Mouse (Mus musculus): Measurements from ENCODE around the gene Tubgcp2. TPM values are rescaled to one million over a fixed set of nuclear protein-coding genes. Genes with fewer than 3 reads are reported as not detected.

Gene Tubgcp2
- 10 to 100 TPM; 16.8 to 19.2 TPM for total RNA-seq (2021)
- long read RNA-seq, experiment 1, transcript Tubgcp2-207 (18 exons, 3,060 nt): major isoform, 6 of 14 reads
- long read RNA-seq, experiment 1, partial matches to known transcripts: 3 of 14 reads
- long read RNA-seq, experiment 1, other reads (novel, unspliced or antisense): 4 of 14 reads
- long read RNA-seq, experiment 2, transcript Tubgcp2-207 (18 exons, 3,060 nt): major isoform, 13 of 24 reads
- long read RNA-seq, experiment 2, partial matches to known transcripts: 6 of 24 reads
- long read RNA-seq, experiment 2, other reads (novel, unspliced or antisense): 2 of 24 reads

DNA sequence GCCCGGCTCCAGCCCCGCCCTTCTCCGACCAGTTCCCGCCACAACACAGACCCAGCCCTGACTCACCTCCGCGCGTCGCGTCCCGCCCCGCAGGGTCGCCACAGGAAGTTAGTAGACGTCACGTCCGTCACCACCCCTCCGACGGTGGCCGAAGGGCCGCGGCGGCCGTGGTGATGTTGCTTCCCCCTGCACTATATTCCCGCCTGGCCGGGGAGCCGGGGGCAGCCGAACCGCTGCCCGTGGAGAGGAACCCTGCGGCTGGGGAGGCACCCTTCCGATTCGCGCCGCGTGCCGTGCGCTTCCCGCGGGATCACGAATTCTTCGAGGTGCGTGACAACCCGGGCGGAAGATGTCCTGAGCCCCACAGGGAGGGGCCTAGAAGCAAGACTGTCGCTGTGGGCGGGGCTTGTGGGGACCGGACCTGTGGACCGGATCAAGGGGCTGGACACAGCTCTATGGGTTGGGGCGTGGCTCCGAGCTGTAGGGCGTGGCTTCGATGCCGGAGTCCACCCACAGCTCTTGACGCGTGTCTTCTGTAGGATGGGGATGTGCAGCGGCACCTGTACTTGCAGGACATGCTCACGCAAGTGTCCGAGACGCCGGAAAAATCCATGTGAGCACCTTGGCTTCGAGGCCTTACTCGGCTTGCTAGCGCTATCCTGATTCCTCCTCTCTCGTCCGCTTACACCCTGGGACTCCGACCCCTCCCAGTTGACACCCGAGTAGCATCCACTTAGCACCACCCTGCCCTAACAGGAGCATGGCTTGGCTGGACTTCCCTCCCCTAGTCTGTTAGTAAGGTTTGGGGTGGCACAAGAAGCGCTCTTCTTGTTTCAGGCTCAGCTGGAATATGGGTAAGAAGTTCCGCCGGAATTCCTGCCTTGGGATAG lies at the start of gene Tubgcp2, which contains the start of gene Zfp511:
TSS of gene Tubgcp2 (minus strand) at position 389 of the 890 bp plus-strand sequence.
TSS of gene Zfp511 (plus strand) at position 111 of the 890 bp plus-strand sequence.
- peak; percentile 95 for DNase-seq
- intact Hi-C loops (cut with DNase I): no loop called here

DNA sequence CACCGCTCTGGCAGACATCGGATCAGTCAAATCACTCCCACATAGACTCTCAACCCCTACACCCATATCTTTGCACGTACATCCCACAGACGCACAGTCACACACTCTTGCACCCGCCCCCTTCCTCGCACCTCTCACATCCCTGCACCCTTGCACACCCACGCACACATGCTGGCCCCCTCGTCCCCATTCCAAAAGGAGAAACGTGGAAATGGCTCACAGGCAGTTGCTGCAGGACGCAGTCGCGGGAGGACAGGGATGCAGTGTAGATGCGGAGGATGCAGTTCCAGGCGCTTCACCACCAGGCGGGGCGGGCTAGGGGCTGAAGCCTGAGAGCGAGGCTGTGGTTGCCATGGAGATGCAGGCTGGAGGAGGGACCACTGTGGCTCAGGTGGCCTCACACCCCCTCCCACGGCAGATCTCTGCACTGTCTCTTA lies 45.8 kb upstream of the Tubgcp2 start, which contains the start of gene Caly:
TSS of gene Caly (minus strand) at position 307 of the 437 bp plus-strand sequence.
- DNase-seq: no peak
- intact Hi-C loops (cut with DNase I): no loop called here

DNA sequence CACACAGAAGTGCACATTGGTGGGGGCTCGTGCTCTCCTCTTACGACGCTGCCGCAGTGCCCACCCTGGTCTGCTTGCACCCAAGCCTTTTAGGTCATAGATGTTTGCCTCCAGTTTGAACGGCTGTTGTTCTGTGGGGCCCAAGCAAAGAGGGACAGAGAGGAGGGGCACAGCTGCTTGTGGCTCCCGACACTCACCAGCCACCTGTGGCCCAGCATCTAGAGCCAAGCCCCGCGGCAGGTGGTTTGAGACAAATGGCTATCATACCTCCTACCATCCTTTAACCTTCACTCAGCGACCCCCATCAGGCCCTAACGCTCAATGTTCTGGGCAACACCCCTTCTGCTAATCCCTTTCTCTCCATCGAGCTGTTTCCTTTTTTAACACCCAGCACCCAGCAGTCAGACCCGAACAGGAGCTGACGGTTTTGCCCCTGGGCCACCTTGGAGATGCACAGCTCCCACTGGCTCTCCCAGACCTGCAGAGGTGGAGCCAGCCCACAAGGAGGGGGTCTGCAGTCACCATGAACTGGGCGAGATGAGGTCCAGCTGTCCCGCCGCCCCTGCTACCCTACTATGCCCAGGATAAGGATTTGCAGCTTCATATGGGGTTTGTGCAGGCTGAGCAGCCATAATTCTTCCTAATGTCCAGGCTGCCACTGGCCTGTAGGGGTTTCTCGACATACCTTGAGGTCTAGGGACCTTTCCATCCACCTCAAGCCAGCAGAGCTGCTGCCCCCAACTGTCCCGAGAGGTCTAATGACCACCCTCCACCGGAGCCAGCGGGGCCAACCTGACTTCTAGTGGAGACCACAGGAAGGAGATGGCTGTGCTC lies 45.2 kb upstream of the Tubgcp2 start:
- DNase-seq: no peak
- intact Hi-C loops (cut with DNase I): no loop called here

DNA sequence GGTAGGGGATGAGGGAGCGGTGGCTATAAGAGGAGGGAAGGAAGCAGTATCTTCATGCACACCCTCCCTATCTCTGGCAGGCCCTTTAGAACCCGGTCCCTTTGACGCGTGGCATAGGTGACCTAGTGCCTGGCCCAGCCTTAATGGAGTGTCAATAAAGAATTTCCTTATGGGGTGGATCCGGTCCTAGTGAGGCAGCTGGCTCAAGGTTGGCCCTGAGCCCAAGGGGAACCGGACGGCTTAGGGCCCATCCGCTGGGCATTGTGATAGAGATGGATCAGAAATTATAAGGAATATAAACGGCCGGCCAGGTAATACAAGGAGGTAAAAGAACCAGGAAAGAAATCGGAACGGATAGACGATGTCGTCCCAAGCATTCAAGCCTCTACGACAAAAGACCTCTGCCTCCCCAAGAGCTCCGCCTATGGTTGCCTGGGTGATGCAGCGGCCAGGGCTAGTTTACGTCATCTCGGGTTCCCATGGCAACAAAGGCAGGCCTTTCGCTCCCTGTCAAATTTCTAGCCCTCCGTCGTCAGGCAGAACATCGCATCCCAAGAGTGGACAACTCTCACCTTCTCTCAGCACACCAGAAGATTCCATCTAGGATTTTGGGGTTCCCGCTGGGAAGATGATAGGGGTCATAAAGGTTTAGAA lies 44.2 kb upstream of the Tubgcp2 start:
- intact Hi-C loops (cut with DNase I): no loop called here

DNA sequence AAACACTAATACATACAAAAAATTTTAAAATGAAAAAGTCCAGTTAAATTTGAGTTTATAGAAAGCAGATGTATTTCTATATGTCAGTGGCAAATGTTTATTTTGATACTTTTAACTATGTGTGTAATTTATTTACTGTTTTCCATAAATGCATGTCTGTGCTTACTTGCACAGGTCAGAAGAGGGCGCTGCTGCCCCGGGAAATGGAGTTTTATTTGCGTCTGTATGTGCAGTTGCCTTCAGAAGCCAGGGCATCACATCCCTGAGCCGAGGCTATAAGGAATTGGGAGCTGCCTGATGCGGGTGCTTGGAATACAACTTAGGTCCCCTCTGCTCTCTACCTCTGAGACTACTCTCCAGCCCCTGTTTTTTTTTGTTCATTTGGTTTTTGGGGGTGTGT lies 42.2 kb upstream of the Tubgcp2 start:
- DNase-seq: peak; percentile 45 to 55
- intact Hi-C loops (cut with DNase I): loop anchor here (1.0 kb wide), 1 partner anchor 63 kb away; no protein-coding TSS in a partner anchor

More for the DNA sequence above, 44.2 kb upstream of the Tubgcp2 start:
- no peak for DNase-seq

DNA sequence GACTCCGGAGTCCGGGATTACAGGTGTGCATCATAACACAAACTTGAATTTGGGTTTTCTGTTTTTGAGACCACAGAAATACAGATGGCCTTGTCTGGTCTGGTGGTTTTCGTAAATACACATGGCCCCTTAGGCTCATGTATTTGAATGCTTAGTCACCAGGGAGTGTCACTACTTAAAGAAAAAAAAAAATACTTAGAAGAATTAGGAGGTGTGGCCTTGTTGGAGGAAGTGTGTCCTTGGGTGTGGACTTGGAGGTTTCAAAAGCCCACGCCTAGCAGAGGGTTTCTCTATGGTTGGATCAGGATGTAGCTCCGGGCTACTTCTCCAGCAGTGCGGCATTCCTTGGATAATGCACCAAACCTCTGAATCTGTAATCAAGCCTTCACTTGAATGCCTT lies 41.2 kb upstream of the Tubgcp2 start:
- DNase-seq: no peak
- intact Hi-C loops (cut with DNase I): loop anchor here (1.0 kb wide), 1 partner anchor 64 kb away; no protein-coding TSS in a partner anchor

DNA sequence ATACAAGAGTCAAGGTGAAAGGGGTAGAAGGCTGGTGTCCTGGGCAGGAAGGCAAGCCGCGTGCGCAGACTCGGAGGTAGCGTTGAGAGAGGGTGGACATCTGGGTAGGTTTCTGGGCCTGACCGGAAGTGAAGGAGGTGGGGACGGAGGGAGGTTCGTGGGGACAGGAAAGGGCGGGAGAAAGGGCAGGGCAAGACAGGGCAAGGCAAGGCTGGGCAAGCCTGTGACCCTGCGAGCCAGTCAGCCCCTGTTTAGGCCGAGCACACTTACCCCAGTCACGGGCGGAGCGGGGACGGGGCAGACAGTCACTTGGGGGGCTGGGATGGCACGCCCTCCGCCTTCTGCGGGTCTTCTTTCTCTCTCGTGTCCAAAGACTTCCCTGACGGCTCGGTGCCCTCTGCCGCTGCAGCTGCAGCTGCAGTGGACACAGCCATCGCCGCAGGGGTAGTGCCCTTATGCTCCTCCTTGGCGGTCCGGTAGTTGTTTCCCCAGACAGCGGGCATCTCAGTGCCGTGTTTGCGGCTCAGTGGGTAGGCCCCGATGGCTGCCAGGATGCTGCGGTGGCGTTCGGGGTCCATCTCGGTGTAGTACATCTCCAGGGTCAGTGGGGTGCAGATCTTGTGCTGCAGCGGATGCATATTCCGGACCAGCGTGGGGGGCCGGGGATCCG lies 33.7 kb upstream of the Tubgcp2 start:
- intact Hi-C loops (cut with DNase I): no loop called here
- DNase-seq: no peak

DNA sequence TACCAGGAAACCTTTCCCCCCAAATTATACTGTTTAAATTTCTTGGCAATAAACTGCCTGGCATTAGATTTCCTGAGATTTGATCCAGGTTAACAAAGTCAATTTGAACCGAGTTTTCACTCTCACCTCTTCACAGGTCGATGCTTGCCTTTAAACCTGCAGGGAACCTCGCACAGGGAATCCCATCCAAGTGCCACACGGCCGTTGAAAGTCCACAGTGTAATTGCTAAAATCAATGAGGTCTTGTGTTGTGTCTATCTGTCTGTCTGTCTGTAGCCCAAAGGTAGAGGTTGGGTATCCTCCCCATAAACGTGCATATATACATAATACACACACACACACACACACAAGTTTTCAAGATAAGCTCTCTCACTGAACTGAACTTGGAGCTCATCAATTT lies 30.9 kb upstream of the Tubgcp2 start:
- no peak for DNase-seq
- intact Hi-C loops (cut with DNase I): no loop called here

DNA sequence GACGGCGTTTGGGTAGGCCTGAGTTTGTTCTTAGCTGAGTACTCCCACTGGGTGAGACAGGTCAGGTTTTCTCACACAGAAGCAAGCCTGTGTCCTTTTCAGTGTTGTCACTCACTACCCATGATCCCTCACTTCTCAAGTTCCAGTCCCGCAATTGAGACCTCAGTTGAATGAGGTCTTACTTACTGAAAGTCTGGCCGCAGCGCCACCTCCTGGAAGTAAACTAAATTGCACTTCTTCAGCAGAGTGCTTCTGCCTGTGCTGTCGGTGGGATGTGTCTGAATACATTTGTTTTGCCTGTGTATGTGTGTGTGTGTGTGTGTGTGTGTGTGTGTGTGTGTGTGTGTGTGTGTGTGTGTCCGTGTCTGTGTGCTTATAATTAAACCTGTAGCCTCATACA lies 26.6 kb upstream of the Tubgcp2 start:
- intact Hi-C loops (cut with DNase I): loop anchor here (2.0 to 5.0 kb wide), 2 partner anchors 71 to 92 kb away; partner anchors contain the start of gene Adam8
- peak; percentile 35 to 37 for DNase-seq

DNA sequence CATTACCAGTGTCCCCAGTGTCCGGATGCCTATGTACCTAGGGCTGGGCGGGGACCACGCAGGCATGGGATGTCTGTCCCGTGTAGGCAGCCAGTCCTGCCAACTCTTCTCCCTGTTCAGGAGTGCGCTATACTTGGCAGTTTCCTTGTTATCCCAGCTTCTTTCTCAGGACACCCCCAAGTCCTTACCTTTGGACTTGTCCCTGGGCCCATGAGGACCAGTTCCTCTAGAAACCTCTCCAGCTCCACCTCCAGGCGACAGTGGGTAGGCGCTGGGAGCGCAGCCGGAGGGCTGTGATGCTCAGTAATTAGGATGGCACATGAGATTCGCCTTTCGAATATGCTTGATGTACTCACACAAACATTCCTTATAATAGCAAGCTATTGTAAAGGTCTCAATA lies 25.8 kb upstream of the Tubgcp2 start:
- DNase-seq: no peak
- intact Hi-C loops (cut with DNase I): loop anchor here (2.0 to 5.0 kb wide), 2 partner anchors 70 to 92 kb away; partner anchors contain the start of gene Adam8

DNA sequence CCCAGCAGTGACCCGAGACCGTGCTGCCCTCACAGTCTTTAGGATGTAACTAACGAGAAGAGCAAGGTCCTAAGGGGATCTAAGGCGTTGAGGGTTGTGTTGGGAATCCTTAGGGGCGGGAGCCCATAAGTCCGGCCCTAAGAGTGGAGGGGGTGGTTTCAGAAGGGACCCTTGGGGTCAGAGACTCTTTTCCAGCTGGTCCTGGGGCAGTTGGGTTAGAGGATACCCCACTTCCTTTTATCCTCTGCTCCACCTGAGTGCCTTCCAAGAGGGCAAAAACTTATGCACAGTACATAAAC lies 25.3 kb upstream of the Tubgcp2 start:
- intact Hi-C loops (cut with DNase I): loop anchor here (2.0 to 5.0 kb wide), 2 partner anchors 69 to 91 kb away; partner anchors contain the start of gene Adam8
- no peak for DNase-seq

DNA sequence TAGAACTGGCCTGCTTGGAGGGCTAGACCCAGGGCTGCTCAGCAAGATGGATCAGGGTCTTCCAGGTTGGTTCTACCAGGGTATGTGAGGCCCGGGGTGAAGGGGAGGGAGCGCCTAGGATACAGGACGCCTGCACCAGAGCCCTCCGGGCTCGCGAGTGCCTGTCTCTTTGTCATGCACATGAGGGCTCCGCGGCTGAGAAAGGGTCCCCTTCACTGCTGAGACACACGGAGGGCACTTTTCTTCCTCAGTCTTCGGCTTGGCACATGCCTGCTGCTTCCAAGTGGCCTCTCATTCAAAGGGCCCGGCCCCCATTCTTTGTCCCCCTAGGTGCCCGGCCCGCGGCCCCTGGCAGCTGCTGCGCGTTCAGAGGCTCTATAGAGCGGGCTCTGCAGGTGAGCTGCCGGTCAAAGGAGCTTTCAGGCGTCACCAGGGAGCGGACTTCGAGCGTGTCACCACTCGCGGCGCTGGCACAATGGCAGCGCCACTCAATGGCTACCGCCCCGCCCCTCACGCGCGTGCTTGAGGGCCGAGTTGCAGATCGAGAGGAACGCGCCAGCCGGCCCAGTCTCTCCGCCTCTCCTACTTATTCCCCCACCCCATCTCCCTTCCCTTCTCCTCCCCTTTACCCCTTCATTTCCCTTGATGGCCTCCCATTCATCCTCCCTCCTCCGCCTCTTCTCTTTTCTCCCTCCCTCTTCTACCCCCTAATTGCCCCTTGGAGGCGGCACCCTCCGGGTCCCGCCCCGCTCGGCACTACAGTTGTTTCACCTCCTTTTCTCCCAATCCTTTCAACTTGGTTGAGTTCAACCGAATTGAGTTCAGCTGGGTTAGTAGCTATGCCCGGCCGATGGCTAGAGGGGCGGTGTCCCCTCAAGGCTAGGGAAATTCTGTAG lies 24.7 kb upstream of the Tubgcp2 start:
- intact Hi-C loops (cut with DNase I): loop anchor here (5.0 kb wide), 1 partner anchor 69 kb away; the partner anchor contains the start of gene Adam8
- no peak for DNase-seq

DNA sequence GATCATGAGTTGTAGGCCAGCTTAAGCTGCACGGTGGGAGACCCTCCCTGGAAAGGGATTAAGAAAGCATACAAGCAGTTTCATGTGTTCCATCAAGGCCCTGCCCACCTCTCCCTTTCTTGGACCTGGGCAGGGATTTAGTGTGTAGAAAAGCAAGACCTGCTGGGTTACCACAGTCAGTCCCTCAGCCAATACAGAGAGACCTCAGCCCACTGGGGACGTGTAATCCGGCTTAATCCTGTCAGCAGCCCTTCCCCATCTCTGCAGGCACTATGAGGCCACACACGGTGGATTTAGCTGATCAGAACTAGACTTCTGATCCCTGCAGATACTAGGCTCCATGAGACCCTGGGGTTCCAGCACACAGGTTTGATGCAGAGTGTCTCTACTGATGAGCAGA lies 23.1 kb upstream of the Tubgcp2 start:
- no peak for DNase-seq
- intact Hi-C loops (cut with DNase I): no loop called here

DNA sequence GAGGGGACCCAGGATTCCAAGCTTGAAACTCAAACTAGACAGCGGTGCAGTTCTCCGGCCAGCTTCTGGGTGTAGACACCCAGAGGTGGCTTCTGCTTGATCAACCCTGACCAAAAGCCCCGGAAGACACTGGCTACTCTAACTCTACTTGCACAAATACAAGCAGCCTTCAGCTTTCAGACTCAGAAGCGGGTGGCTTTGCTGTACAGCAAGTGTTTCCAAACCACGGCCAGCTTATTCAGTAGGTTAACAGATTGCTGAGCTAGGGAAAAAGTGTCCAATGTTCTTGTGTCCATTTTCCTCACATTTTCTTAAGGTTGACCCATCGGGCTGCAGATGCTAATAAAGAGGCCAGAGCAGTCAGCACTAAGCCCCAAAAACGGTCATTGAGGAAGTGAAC lies 22.1 kb upstream of the Tubgcp2 start:
- DNase-seq: no peak
- intact Hi-C loops (cut with DNase I): no loop called here

DNA sequence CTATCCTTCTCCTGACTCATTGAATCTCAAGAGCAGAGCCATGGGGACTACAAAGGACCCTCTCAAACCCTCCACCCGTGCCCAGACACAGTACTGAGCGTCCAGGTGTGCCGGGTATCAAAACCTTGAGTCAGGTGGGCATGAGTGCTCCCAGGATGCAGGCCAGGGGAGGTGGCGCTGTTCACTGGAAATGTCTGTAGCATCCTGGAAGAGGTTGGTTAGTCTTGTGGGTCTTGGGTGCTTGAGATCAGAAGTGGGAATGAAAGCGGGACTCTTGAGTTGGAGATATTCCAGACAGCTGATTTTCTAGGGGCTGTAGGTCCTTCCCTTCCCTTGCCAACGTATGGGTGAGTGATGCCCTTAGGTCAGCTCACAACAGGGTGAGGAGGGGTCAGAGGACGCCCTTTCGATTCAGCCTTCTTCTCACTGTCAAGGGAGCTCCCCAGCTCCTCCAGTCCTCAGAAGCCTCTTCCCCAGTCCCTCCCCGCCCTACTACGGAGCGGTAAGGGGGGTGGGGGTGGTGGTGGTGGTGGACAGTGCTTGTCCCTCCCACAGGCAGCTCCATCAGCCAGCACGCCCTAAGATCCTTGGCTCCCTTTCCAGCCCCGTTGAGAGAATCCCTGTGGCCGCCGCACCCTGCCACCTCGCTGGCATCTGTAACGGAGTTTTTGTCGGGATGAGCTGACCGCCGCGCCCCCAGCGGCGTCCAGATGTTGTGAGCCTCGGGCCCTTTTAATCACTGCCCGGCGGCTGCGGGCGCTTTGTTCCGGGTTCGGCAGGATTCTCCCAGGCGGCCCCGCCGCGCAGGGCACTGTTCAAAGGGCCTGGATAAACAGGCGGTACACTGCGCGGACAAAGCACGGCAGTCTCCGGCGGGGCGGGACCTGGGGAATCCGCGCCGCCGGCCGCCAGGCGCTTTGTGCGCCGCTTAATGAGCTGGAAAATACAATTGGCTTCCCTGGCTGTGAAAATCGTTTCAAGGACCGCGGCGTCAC lies 21.2 kb upstream of the Tubgcp2 start:
- DNase-seq: no peak
- intact Hi-C loops (cut with DNase I): no loop called here

DNA sequence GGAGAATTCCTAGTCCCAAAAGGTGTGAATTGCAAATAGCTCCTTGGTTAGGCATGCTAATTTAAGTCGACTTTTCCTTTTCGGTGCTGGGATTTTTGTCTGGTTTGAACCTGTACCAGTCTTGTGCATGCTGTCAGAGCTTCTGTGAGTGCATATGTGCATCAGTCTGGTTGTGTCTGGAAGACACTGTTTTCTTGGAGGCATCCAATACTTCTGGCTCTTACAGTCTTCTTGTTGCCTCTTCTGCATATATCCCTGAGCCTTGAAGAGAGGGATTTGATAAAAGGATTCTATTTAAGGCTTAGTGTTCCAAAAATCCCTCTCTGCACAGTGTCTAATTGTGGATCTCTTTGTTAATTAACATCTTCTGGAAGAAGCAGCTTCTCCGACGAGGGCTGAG lies 17.7 kb upstream of the Tubgcp2 start:
- no peak for DNase-seq
- intact Hi-C loops (cut with DNase I): no loop called here

DNA sequence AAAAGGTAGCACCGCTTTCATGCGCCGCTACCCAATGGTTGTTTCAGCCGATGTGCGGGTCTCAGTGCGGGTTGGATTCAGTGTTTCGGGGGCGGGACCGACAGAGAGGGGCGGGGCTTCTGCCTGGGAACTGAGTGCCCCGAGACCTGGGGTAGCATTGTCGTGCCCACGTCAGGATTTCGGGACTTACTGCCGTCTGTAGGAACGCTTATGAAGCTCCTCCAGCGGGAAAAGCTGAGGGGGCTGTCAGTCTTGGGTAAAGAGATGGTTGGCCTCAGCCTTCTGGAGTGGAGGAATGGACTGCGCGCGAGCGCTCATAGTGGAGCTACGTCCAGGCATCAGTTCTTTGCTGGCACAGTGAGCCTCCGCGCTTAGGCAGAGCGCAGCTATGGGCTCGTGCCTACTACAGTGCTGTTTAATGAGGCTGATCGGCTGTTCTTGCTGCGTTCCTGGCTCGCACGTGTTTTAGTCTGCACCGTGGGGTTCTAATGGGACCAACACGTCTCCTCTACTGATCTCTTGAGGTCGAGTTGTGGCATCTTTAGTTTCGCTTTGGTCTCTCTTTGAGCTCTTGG lies 12.7 kb upstream of the Tubgcp2 start:
- DNase-seq: no peak
- intact Hi-C loops (cut with DNase I): no loop called here
